Mouse (Mus musculus): ENCODE data around the gene Gprin2. TPM values are rescaled to one million over a fixed set of nuclear protein-coding genes. Genes with fewer than 3 reads are reported as not detected.

Gene Gprin2
- polyA plus RNA-seq (2016; fragmentation: Nextera tagmentation; extraction: Ambion mirVana) = 0.13 TPM in 2 replicates

DNA sequence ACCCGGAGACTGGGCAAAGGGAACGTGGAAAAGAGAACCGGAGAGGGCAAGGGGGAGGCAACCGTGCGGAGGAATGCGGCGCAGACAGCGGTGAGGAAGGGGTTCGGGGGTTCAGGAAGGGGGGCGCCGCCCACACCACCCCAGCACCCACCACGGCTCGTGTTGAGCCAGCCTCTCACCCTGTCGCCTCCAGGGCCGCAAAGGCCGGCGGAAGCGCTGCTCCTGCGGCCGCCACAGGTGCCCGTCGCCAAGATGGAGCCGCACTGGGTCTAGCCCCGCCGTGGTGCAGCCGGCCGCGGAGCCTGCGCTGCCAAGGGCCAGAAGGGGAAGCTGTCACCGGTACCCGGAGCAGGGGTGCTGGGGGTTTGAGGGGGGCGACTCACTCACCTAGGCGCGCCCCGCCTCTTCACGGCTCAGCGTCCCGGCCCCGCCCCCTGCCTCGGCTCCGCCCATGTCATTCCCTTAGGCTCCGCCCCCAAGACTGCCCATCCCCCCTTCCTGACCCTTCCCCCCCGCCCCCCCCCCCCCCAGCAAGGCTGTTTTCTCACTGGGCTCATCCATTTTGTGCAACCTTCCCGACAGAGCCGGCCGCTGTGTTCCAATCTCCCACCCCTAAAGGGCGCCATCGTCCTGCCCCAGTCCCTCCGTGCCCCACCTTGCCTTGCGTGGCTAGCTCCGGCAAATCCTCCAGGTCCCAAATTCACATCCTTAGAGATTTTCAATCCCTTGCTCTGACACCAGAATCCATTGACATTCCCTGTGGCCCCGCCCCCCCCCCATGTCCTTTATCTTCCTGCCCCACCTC is at the start of gene Gprin2:
Gprin2 (minus strand) TSS at position 423 of the 805 bp plus-strand sequence.
- Histone ChIP-seq H3K27me3 (replicated peaks) (peaks cover 66% of the 10 kb centered on the region), H3K9me3 (replicated peaks) (no peaks in the 10 kb centered on the region), H3K27ac (no peak within 1 kb of the TSS), H3K36me3 (no peaks in the 10 kb centered on the region), H3K9ac (0 out of 2 replicates have a peak within 1 kb of the TSS, but pooled peaks have one; percentile 31), H3K4me3 (peak within 1 kb of the TSS; percentile 61), H3K4me2 (peak within 1 kb of the TSS; percentile 84), H3K4me1 (peaks cover 13% of the 10 kb centered on the region; the same call in 1 of the 2 replicates)
- 5% methylated on average over 37 of the region's 52 CpGs for WGBS (ENCODE audit: insufficient replicate concordance)
- no peak for ATAC-seq

DNA sequence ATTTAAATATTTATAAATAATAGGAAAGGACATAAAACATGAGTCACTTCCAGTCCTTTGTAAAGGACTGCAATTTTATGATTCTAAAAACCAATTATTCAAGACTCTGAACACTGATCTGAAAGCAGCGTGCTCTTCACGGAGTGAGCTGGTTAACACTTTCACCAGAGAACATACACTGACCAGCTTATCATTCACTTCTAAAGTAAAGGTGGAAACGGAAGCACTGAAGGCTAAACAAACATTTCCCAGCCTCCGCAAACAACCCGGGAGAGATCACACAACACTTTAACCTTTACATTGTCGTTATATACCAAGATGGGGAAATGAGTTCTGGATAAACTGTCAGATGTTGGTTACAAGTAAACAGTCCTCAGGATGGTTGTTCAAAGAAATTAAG is 39.2 kb upstream of the Gprin2 start:
- Histone ChIP-seq H3K9me3 (replicated peaks) (no peaks in the 10 kb centered on the region), H3K27me3 (replicated peaks) (no peaks in the 10 kb centered on the region), H3K4me3 (no peak overlapping the region), H3K27ac (no peak overlapping the region), H3K4me1 (0 out of 2 replicates have a peak, but pooled peaks cover 2% of the 10 kb centered on the region), H3K9ac (no peak overlapping the region), H3K36me3 (peaks cover 23% of the 10 kb centered on the region; the same call in 1 of the 2 replicates), H3K4me2 (no peak overlapping the region)
- peak; percentile 61 for ATAC-seq
- 60% methylated on average over 6 of the region's 6 CpGs for WGBS (ENCODE audit: insufficient replicate concordance)

DNA sequence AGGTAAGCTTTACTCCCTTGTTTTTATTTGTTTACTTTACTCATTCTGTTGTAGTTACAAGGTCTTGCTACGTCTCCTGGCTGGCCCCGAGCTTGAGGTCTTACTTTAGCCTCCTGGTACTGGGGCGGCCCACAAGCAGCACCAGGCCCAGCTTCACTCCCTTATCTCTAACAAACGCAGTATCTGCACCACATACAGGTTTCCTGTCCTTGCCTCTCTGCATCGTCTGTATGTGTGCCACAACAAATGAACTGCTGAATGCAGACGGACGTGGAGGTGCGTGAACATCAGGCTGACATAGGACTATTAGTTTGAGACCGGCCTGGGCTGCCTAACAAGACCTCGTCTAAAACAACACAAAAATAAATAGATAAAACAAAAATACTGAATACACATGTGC is 38.8 kb upstream of the Gprin2 start:
- no peak overlapping the region for H3K4me2 ChIP-seq
- peaks cover 23% of the 10 kb centered on the region; the same call in 1 of the 2 replicates for H3K36me3 ChIP-seq
- no peaks in the 10 kb centered on the region for H3K27me3 ChIP-seq (replicated peaks)
- H3K4me3 ChIP-seq = no peak overlapping the region
- 25% methylated on average over 10 of the region's 10 CpGs for WGBS (ENCODE audit: insufficient replicate concordance)
- H3K27ac ChIP-seq = peak overlapping the region; percentile 69
- no peak overlapping the region for H3K9ac ChIP-seq
- 0 out of 2 replicates have a peak, but pooled peaks cover 2% of the 10 kb centered on the region for H3K4me1 ChIP-seq
- no peaks in the 10 kb centered on the region for H3K9me3 ChIP-seq (replicated peaks)
- ATAC-seq = peak; percentile 50; the same call in 1 of the 2 replicates

DNA sequence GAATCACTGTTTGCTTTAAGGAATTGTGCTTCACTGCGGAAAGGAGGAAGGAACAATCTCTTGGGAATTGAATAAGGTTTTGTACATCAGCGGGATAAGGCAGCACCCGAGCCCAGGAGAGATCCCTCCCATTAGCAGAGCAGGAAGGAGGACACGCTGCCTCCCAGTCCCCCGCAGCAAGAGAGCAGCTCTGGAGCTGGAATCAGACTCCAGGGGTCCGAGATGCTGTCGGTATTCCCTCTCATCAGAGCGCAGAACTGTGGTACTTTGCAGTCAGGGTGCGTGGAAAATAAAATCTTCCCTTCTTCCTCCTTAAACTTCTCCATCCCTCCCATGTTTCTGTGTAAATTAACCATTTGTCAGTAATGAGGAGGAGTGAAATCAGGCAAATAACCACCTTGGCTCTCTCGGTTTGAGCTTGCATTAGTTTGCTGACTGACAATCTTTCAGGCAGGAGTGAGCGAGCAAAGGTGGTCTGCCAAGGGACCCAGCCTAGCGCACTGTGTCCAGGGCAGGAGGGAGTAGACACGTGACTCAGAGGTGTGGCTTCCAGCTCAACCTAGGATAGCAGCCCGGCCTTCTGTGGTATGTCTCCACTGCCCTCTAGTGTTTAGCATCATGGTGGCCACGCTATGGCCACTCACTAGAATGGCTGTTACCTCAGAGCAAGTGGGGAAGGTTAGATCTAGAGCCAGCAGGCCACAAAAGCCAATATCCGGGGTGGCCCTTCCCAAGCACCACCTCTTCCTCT is 33.4 kb upstream of the Gprin2 start:
- 0 out of 2 replicates have a peak, but pooled peaks cover 5% of the 10 kb centered on the region for H3K4me1 ChIP-seq
- 15% methylated on average over 16 of the region's 16 CpGs for WGBS (ENCODE audit: insufficient replicate concordance)
- peak overlapping the region; percentile 41 for H3K4me2 ChIP-seq
- H3K9me3 ChIP-seq (replicated peaks) = no peaks in the 10 kb centered on the region
- peaks cover 22% of the 10 kb centered on the region; the same call in 1 of the 2 replicates for H3K36me3 ChIP-seq
- H3K27me3 ChIP-seq (replicated peaks) = no peaks in the 10 kb centered on the region
- no peak overlapping the region for H3K9ac ChIP-seq
- no peak overlapping the region for H3K27ac ChIP-seq
- H3K4me3 ChIP-seq = no peak overlapping the region
- ATAC-seq = peak; percentile 92

DNA sequence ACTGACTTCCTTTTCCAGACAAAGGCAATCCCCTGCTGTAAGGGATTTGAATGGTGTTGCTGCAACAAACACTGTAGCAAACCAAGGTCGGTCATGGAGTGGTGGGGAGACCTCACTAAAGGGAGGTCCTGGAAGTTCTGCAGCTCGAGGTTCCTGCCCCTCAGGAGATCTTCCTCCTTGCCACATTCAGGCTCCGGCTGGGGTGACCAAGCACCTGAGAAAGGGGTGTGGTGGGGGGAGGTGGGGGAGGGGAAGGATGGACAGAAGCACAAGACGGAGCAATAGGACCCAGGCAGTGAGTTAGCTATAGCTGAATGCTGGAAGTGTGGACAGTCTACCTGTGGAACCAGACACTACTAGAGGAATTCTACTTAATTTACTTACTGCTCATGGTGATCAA is 32.4 kb upstream of the Gprin2 start:
- WGBS (ENCODE audit: insufficient replicate concordance) = 59% methylated on average over 4 of the region's 4 CpGs

DNA sequence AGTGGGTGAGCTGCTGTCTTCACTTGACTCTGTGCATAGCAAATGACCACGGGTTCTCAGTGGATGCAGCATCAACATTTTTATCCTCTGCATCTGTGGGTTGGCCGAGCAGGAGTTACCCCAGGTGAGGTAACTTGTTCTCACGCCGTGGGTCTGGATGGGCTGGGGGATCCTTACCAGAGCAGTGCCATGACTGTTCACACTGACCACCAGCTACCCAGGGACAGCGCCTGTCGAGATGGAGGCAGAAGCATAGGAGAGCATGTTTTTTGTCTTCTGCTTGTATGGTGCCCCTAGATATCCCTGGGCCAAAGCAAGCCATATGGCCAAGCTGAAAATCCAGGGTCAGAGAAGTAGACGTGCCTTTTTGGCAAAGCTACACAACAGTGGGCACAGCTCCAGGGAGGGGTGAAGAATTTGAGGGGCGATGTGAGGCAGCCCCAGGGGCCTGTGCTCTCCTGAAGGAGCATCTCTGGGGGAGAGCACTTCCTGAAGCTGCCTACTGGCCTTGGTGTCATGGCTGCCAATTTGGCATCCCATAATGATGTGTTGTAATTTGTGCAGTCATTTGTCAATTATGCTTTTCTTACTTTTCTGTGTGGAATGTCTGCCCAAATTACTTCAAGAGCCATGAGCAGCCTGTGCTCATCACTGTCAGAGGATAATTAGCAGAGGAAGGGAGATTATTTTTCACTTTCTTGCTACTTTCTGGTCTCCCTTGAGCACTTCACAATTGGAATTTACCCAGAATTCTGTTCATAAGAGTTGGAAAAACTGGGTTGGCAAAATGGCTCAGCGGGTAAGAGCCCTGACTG is 31.6 kb upstream of the Gprin2 start:
- Histone ChIP-seq H3K9ac (no peak overlapping the region), H3K36me3 (peaks cover 14% of the 10 kb centered on the region; the same call in 1 of the 2 replicates), H3K27me3 (replicated peaks) (no peaks in the 10 kb centered on the region), H3K4me2 (no peak overlapping the region), H3K27ac (no peak overlapping the region), H3K9me3 (replicated peaks) (no peaks in the 10 kb centered on the region), H3K4me3 (no peak overlapping the region), H3K4me1 (0 out of 2 replicates have a peak, but pooled peaks cover 5% of the 10 kb centered on the region)
- 76% methylated on average over 9 of the region's 9 CpGs for WGBS (ENCODE audit: insufficient replicate concordance)
- no peak for ATAC-seq

More for the DNA sequence above, 32.4 kb upstream of the Gprin2 start:
- no peak for ATAC-seq
- no peak overlapping the region for H3K27ac ChIP-seq
- H3K9ac ChIP-seq = no peak overlapping the region
- no peak overlapping the region for H3K4me3 ChIP-seq
- no peaks in the 10 kb centered on the region for H3K27me3 ChIP-seq (replicated peaks)
- no peaks in the 10 kb centered on the region for H3K9me3 ChIP-seq (replicated peaks)
- 0 out of 2 replicates have a peak, but pooled peaks cover 5% of the 10 kb centered on the region for H3K4me1 ChIP-seq
- H3K4me2 ChIP-seq = no peak overlapping the region
- H3K36me3 ChIP-seq = peaks cover 21% of the 10 kb centered on the region; the same call in 1 of the 2 replicates

DNA sequence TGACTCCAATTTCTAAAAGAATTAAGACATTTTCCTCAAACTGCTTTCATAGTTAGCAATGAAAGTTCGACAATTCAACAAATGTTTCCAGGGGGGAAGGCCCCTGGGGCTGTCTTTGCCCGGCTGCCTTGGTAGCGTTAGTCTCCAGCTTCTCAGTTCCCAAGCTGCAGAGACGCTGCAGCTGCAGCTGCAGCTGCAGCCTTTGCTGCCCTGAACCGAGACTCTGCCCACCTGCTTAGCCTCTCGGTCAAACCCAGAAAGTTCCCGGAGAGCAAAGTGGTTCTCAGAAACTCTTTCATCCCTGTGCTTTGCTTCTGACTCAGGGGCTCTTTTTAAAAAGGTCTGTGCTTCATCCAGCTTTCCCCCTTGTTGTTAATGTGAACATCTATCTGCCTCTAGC is 30.9 kb upstream of the Gprin2 start:
- no peak for ATAC-seq
- 73% methylated on average over 7 of the region's 7 CpGs for WGBS (ENCODE audit: insufficient replicate concordance)
- H3K9ac ChIP-seq = no peak overlapping the region
- no peak overlapping the region for H3K27ac ChIP-seq
- H3K36me3 ChIP-seq = peaks cover 10% of the 10 kb centered on the region; the same call in 1 of the 2 replicates
- H3K4me2 ChIP-seq = no peak overlapping the region
- H3K27me3 ChIP-seq (replicated peaks) = no peaks in the 10 kb centered on the region
- H3K4me3 ChIP-seq = no peak overlapping the region
- H3K4me1 ChIP-seq = 0 out of 2 replicates have a peak, but pooled peaks cover 5% of the 10 kb centered on the region
- no peaks in the 10 kb centered on the region for H3K9me3 ChIP-seq (replicated peaks)

DNA sequence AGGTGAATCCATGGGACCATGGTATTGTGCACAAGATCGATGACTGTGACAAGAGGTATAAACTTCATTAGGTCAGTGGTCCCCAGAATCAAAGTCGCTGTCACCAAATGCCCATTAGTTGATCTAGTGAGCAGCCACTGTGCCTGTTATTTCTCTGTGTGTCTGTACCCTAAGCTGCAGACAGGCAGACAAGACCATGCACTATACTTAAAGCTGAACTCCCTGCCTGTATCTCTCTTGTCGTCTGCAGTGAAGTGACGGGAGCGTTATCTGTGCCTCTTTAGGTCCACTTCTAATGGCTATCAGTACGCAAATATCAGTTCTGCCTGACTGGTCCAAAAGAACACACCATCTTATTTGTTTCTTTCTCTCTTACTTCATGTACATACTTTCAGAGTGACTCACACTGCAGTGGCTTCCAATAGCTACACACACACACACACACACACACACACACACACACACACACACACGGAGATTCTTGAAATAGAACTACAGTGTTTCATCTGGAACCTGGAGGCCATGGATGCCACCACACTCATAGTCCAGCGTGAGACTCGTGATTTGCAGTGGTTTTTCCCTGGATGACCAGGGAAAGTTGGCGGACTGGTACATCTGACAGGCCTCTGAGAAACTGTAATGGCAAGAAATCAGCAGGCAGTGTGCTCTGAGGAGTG is 27.5 kb upstream of the Gprin2 start:
- Histone ChIP-seq H3K4me3 (no peak overlapping the region), H3K27me3 (replicated peaks) (no peaks in the 10 kb centered on the region), H3K27ac (no peak overlapping the region), H3K9me3 (replicated peaks) (no peaks in the 10 kb centered on the region), H3K36me3 (0 out of 2 replicates have a peak, but pooled peaks cover 3% of the 10 kb centered on the region), H3K9ac (no peak overlapping the region), H3K4me1 (no peaks in the 10 kb centered on the region), H3K4me2 (no peak overlapping the region)
- WGBS (ENCODE audit: insufficient replicate concordance) = 73% methylated on average over 10 of the region's 10 CpGs
- no peak for ATAC-seq

DNA sequence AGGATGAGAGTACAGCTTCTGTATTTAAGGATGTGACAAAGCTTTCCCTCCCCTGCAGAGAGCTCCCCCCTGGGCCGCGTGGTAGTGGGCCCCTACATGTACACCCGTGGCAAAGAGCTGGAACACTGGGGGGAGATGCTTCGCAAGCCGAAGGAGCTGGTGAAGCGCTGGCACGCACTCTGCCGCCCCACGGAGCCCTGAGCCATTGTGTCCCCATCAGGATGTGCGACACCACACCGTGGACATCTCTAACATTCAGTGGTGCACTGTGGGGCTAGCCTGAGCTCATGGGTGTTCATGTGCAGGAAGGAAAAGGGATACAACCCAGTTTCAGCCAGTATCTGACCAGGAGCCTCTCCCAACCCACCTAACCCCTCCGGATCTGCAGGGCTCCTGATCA is 26.5 kb upstream of the Gprin2 start:
- H3K36me3 ChIP-seq = 0 out of 2 replicates have a peak, but pooled peaks cover 3% of the 10 kb centered on the region
- H3K4me3 ChIP-seq = no peak overlapping the region
- ATAC-seq = no peak
- H3K9me3 ChIP-seq (replicated peaks) = no peaks in the 10 kb centered on the region
- no peak overlapping the region for H3K27ac ChIP-seq
- no peaks in the 10 kb centered on the region for H3K27me3 ChIP-seq (replicated peaks)
- 61% methylated on average over 12 of the region's 12 CpGs for WGBS (ENCODE audit: insufficient replicate concordance)
- no peak overlapping the region for H3K9ac ChIP-seq
- H3K4me1 ChIP-seq = no peaks in the 10 kb centered on the region
- H3K4me2 ChIP-seq = no peak overlapping the region

DNA sequence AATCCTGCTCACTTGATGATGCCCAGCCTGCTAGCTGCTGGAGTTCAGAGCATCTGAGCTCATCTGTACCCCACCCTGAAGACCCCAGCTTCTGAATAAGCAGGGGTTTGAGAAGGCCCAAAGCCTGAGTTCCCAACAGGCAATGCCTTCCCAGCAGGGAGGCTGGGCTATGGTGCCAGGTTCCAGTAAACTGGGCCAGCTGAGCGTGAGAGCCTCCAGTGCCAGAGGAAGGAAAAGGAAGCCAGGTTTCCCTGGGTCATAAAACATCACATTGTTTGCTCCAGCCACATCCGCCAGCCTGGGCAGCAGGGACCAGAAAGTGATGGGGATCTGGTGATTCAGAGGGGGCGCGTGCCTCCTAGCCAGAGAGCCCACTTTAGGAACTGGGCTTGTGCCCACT is 25.1 kb upstream of the Gprin2 start:
- H3K27me3 ChIP-seq (replicated peaks) = peaks cover 2% of the 10 kb centered on the region; the same call in 1 of the 2 replicates
- H3K27ac ChIP-seq = no peak overlapping the region
- no peak overlapping the region for H3K9ac ChIP-seq
- WGBS (ENCODE audit: insufficient replicate concordance) = 74% methylated on average over 4 of the region's 4 CpGs
- no peaks in the 10 kb centered on the region for H3K4me1 ChIP-seq
- no peak overlapping the region for H3K4me2 ChIP-seq
- no peak for ATAC-seq
- 0 out of 2 replicates have a peak, but pooled peaks cover 3% of the 10 kb centered on the region for H3K36me3 ChIP-seq
- H3K9me3 ChIP-seq (replicated peaks) = no peaks in the 10 kb centered on the region
- H3K4me3 ChIP-seq = no peak overlapping the region

DNA sequence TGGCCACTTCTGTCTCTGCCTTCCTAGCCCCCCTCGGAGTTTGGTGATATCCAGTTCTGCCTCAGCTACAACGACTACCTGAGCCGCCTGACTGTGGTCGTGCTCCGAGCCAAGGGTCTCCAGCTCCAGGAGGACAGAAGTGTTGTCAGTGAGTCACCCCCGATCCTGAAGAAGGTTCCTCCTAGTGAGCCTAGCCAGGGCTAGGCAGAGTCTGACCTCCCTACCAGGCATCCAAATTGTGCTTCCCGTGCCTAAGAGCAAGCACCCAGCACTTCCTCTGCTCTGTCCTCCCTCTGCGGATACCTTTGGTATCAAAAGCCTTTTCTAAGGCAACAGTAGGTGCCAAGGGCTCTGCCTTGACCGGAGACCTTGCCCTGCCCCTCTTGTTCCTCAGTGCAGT is 24.5 kb upstream of the Gprin2 start:
- 62% methylated on average over 9 of the region's 9 CpGs for WGBS (ENCODE audit: insufficient replicate concordance)
- H3K9me3 ChIP-seq (replicated peaks) = no peaks in the 10 kb centered on the region
- ATAC-seq = no peak
- no peak overlapping the region for H3K4me3 ChIP-seq
- no peak overlapping the region for H3K4me2 ChIP-seq
- no peak overlapping the region for H3K9ac ChIP-seq
- H3K27me3 ChIP-seq (replicated peaks) = peaks cover 8% of the 10 kb centered on the region
- H3K27ac ChIP-seq = no peak overlapping the region
- H3K36me3 ChIP-seq = no peaks in the 10 kb centered on the region
- H3K4me1 ChIP-seq = no peaks in the 10 kb centered on the region

All from liver, embryonic 12.5 days (tissue).